Mouse (Mus musculus): ENCODE data around the gene Mars2.

- TF ChIP-seq POLR2A (IDR thresholded peaks at IDR 0.05; ENCODE audit: borderline replicate concordance, low read depth, low read length) (no peak), CTCF (IDR thresholded peaks at IDR 0.05; ENCODE audit: low read depth, low read length) (no peak)
Observed at GRCm38 (mm10) chr1:55193316-55193715, 43.7 kb upstream of the Mars2 start.
